Mouse (Mus musculus): ENCODE results near the gene Aire. TPM values are rescaled to one million over a fixed set of nuclear protein-coding genes. Genes with fewer than 3 reads are reported as not detected.

Gene Aire
- polyA plus RNA-seq, 1 experiment from 2014 or later, result 0.27 TPM

GRCm38 (mm10) chr10:78009184-78009944 lies 34.0 kb downstream of the Aire start:
- Histone ChIP-seq H3K4me1 (ENCODE audit: control insufficient read depth, insufficient read depth, low read length) (peaks cover 21% of the 10 kb centered on the region), H3K4me2 (replicated peaks; ENCODE audit: low read depth, low read length) (peak overlapping the region; percentile 92), H3K27me3 (ENCODE audit: control insufficient read depth, insufficient read depth, low read length) (no peaks in the 10 kb centered on the region), H3K9me3 (ENCODE audit: control insufficient read depth, low read depth, low read length) (no peaks in the 10 kb centered on the region), H3K36me3 (ENCODE audit: control insufficient read depth, insufficient read depth, low read length) (peaks cover 12% of the 10 kb centered on the region; the same call in 1 of the 2 replicates), H3K9ac (replicated peaks; ENCODE audit: low read depth, low read length) (peak overlapping the region; percentile 72), H3K4me3 (ENCODE audit: low read depth, low read length) (peak overlapping the region; percentile 74), H3K27ac (ENCODE audit: low read length) (peak overlapping the region; percentile 98)
- WGBS, result 1% methylated on average over 57 of the region's 59 CpGs
- ATAC-seq (ENCODE audit: insufficient number of reproducible peaks, insufficient read depth, low FRiP score, low read depth), result peak; percentile 95

- Histone ChIP-seq H3K4me1 (ENCODE audit: control insufficient read depth, insufficient read depth, low read length) (peaks cover 21% of the 10 kb centered on the region), H3K4me2 (replicated peaks; ENCODE audit: low read depth, low read length) (peak overlapping the region; percentile 92), H3K36me3 (ENCODE audit: control insufficient read depth, insufficient read depth, low read length) (peaks cover 19% of the 10 kb centered on the region; the same call in 1 of the 2 replicates), H3K27ac (ENCODE audit: low read length) (peak overlapping the region; percentile 98; the same call in 1 of the 2 replicates), H3K9me3 (ENCODE audit: control insufficient read depth, low read depth, low read length) (no peaks in the 10 kb centered on the region), H3K27me3 (ENCODE audit: control insufficient read depth, insufficient read depth, low read length) (no peaks in the 10 kb centered on the region), H3K9ac (replicated peaks; ENCODE audit: low read depth, low read length) (peak overlapping the region; percentile 72), H3K4me3 (ENCODE audit: low read depth, low read length) (peak overlapping the region; percentile 74)
- ATAC-seq (ENCODE audit: insufficient number of reproducible peaks, insufficient read depth, low FRiP score, low read depth), result no peak
- WGBS, result 73% methylated on average over 3 of the region's 3 CpGs
Observed at GRCm38 (mm10) chr10:78008169-78008568, 35.2 kb downstream of the Aire start.

DNA sequence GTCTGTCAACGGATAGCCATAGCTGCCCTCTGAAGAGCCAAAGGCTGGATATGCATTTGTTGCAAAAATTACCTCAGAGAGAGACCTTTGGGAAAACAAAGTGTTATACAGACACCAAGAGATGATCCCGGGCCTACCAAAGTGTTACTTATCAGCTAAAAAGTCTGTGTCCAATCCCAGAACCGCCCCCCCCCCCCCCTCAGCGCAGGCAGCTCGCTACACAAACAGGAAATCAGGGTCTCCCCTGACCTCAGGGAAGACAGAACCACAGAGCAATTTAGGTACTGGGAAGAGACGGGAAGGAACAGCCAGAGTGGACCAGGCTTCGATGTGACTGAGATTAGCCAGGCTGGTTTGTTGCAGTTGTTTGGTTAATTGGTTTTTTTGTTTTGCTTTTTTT lies 36.2 kb downstream of the Aire start:
- no peak overlapping the region for H3K4me3 ChIP-seq (ENCODE audit: low read depth, low read length)
- no peak overlapping the region for H3K27ac ChIP-seq (ENCODE audit: low read length)
- WGBS, result 28% methylated on average over 7 of the region's 7 CpGs
- H3K4me1 ChIP-seq (ENCODE audit: control insufficient read depth, insufficient read depth, low read length), result peaks cover 21% of the 10 kb centered on the region
- peaks cover 27% of the 10 kb centered on the region for H3K36me3 ChIP-seq (ENCODE audit: control insufficient read depth, insufficient read depth, low read length)
- H3K9me3 ChIP-seq (ENCODE audit: control insufficient read depth, low read depth, low read length), result no peaks in the 10 kb centered on the region
- H3K4me2 ChIP-seq (replicated peaks; ENCODE audit: low read depth, low read length), result peak overlapping the region; percentile 92; the same call in 1 of the 2 replicates
- H3K27me3 ChIP-seq (ENCODE audit: control insufficient read depth, insufficient read depth, low read length), result no peaks in the 10 kb centered on the region
- ATAC-seq (ENCODE audit: insufficient number of reproducible peaks, insufficient read depth, low FRiP score, low read depth), result no peak
- no peak overlapping the region; the same call in 1 of the 2 replicates for H3K9ac ChIP-seq (replicated peaks; ENCODE audit: low read depth, low read length)

- H3K36me3 ChIP-seq (ENCODE audit: control insufficient read depth, insufficient read depth, low read length), result peaks cover 38% of the 10 kb centered on the region
- no peak overlapping the region for H3K27ac ChIP-seq (ENCODE audit: low read length)
- no peaks in the 10 kb centered on the region for H3K9me3 ChIP-seq (ENCODE audit: control insufficient read depth, low read depth, low read length)
- H3K9ac ChIP-seq (replicated peaks; ENCODE audit: low read depth, low read length), result no peak overlapping the region
- WGBS, result 78% methylated on average over 4 of the region's 4 CpGs
- no peak for ATAC-seq (ENCODE audit: insufficient number of reproducible peaks, insufficient read depth, low FRiP score, low read depth)
- H3K4me3 ChIP-seq (ENCODE audit: low read depth, low read length), result no peak overlapping the region
- peaks cover 21% of the 10 kb centered on the region for H3K4me1 ChIP-seq (ENCODE audit: control insufficient read depth, insufficient read depth, low read length)
- H3K27me3 ChIP-seq (ENCODE audit: control insufficient read depth, insufficient read depth, low read length), result no peaks in the 10 kb centered on the region
- peak overlapping the region; percentile 92; the same call in 1 of the 2 replicates for H3K4me2 ChIP-seq (replicated peaks; ENCODE audit: low read depth, low read length)
Observed at GRCm38 (mm10) chr10:78005791-78006438, 37.5 kb downstream of the Aire start.

DNA sequence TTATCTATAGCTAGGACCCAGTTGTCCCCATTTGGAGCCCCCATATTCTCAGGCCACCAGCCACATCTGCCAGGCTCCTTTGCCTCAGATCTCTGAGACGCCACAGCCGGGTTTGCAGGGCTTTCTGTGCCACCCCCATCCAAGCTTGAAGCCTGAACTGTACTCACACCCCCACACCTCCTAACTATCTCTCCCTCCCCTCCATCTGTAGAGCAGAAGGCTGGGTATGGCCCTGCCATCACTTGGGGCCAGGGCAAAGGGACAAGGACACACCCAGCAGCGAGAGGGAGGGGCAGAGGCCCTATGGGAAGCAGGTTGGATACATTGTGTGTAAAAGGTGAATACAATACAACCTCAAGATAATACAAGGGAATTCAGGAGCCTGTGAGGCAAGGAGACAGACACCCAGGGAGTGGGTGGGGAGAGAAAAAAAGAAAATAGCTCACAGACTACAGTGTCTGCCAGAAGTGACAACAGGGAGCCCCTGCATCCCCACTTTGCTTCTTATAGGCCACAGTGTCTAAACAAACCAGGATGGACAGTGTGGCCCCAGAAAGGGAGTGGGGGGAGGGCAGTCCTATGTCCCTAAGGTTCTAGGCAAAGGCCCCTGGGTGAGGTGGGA lies 38.8 kb downstream of the Aire start:
- Histone ChIP-seq H3K27me3 (ENCODE audit: control insufficient read depth, insufficient read depth, low read length) (no peaks in the 10 kb centered on the region), H3K4me2 (replicated peaks; ENCODE audit: low read depth, low read length) (no peak overlapping the region), H3K4me1 (ENCODE audit: control insufficient read depth, insufficient read depth, low read length) (peaks cover 21% of the 10 kb centered on the region), H3K36me3 (ENCODE audit: control insufficient read depth, insufficient read depth, low read length) (peaks cover 51% of the 10 kb centered on the region), H3K9me3 (ENCODE audit: control insufficient read depth, low read depth, low read length) (no peaks in the 10 kb centered on the region), H3K4me3 (ENCODE audit: low read depth, low read length) (no peak overlapping the region), H3K27ac (ENCODE audit: low read length) (no peak overlapping the region), H3K9ac (replicated peaks; ENCODE audit: low read depth, low read length) (no peak overlapping the region)
- 84% methylated on average over 3 of the region's 3 CpGs for WGBS
- no peak for ATAC-seq (ENCODE audit: insufficient number of reproducible peaks, insufficient read depth, low FRiP score, low read depth)

DNA sequence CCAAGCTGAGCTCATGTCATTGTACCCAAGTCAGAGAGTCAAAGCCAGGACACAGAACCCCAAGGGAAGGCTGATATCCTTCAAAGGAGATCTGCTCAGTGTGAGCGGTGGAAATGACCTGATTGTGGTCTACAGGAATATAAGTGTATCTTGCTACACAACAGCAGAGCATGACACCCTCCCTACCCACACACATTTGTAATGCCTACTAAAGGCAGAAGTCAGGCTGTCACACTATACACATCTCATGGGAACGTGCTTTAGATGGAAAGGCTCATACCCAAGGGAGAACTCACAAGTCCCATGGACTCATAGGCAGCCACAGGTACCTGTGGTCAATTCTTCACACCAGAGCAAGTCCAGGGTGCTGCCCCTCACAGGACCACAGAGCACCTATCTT lies 41.1 kb downstream of the Aire start:
- WGBS, result 91% methylated on average over 2 of the region's 2 CpGs
- Histone ChIP-seq H3K4me2 (replicated peaks; ENCODE audit: low read depth, low read length) (no peak overlapping the region), H3K4me1 (ENCODE audit: control insufficient read depth, insufficient read depth, low read length) (peaks cover 7% of the 10 kb centered on the region; the same call in 1 of the 2 replicates), H3K27me3 (ENCODE audit: control insufficient read depth, insufficient read depth, low read length) (no peaks in the 10 kb centered on the region), H3K9ac (replicated peaks; ENCODE audit: low read depth, low read length) (no peak overlapping the region), H3K36me3 (ENCODE audit: control insufficient read depth, insufficient read depth, low read length) (peaks cover 73% of the 10 kb centered on the region), H3K9me3 (ENCODE audit: control insufficient read depth, low read depth, low read length) (no peaks in the 10 kb centered on the region), H3K4me3 (ENCODE audit: low read depth, low read length) (no peak overlapping the region), H3K27ac (ENCODE audit: low read length) (no peak overlapping the region)
- no peak for ATAC-seq (ENCODE audit: insufficient number of reproducible peaks, insufficient read depth, low FRiP score, low read depth)

DNA sequence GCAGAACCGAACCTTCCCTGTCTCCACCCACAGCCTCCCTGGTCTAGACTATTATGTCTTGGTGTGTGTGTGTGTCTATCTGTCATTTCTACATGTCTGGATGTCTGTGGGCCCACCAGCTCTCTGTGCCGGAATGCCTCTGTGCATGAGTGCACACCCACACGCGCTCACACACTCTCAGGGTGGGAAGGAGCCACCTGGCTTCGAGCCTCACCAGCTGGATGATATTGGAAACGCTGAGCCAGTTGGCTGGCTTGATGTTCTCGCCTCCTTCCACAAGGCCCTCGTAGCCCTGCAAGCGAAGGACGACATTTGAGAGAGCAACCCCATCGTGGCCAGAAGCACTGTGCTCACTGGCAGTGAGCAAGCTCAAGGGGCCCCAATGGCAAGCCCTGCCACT lies 41.6 kb downstream of the Aire start:
- no peak overlapping the region for H3K4me2 ChIP-seq (replicated peaks; ENCODE audit: low read depth, low read length)
- H3K9me3 ChIP-seq (ENCODE audit: control insufficient read depth, low read depth, low read length), result no peaks in the 10 kb centered on the region
- peaks cover 76% of the 10 kb centered on the region for H3K36me3 ChIP-seq (ENCODE audit: control insufficient read depth, insufficient read depth, low read length)
- no peak overlapping the region for H3K4me3 ChIP-seq (ENCODE audit: low read depth, low read length)
- H3K27me3 ChIP-seq (ENCODE audit: control insufficient read depth, insufficient read depth, low read length), result no peaks in the 10 kb centered on the region
- no peak overlapping the region for H3K27ac ChIP-seq (ENCODE audit: low read length)
- 88% methylated on average over 11 of the region's 11 CpGs for WGBS
- H3K9ac ChIP-seq (replicated peaks; ENCODE audit: low read depth, low read length), result no peak overlapping the region
- ATAC-seq (ENCODE audit: insufficient number of reproducible peaks, insufficient read depth, low FRiP score, low read depth), result no peak
- H3K4me1 ChIP-seq (ENCODE audit: control insufficient read depth, insufficient read depth, low read length), result peaks cover 7% of the 10 kb centered on the region; the same call in 1 of the 2 replicates

GRCm38 (mm10) chr10:78000200-78000599 lies 43.2 kb downstream of the Aire start:
- 92% methylated on average over 5 of the region's 5 CpGs for WGBS

More at GRCm38 (mm10) chr10:78000200-78000599, 43.2 kb downstream of the Aire start:
- Histone ChIP-seq H3K27me3 (ENCODE audit: control insufficient read depth, insufficient read depth, low read length) (no peaks in the 10 kb centered on the region), H3K4me1 (ENCODE audit: control insufficient read depth, insufficient read depth, low read length) (no peaks in the 10 kb centered on the region), H3K27ac (ENCODE audit: low read length) (no peak overlapping the region), H3K36me3 (ENCODE audit: control insufficient read depth, insufficient read depth, low read length) (peaks cover 80% of the 10 kb centered on the region), H3K4me3 (ENCODE audit: low read depth, low read length) (no peak overlapping the region), H3K9ac (replicated peaks; ENCODE audit: low read depth, low read length) (no peak overlapping the region), H3K4me2 (replicated peaks; ENCODE audit: low read depth, low read length) (no peak overlapping the region), H3K9me3 (ENCODE audit: control insufficient read depth, low read depth, low read length) (no peaks in the 10 kb centered on the region)
- ATAC-seq (ENCODE audit: insufficient number of reproducible peaks, insufficient read depth, low FRiP score, low read depth), result no peak
